Mouse (Mus musculus) embryonic fibroblast, embryonic 13.5 days (primary cell): Measurements from ENCODE around the gene Ccn6. TPM values are rescaled to one million over a fixed set of nuclear protein-coding genes. Genes with fewer than 3 reads are reported as not detected.
"Not testable (repeated sequence)": the region's sequence is repeated elsewhere in the genome, so short reads cannot be mapped to it uniquely, and the experiment has no call there.

Experiments
- H3K27ac ChIP-seq: 2 replicates; pipeline ENCODE4 v1.5.1; 2012; ENCODE audit warnings: low read length, control low read depth, inconsistent platforms; ENCODE audit not compliant: insufficient read depth
- H3K4me1 ChIP-seq: 2 replicates; pipeline ENCODE4 v1.6.1; 2011; ENCODE audit warnings: low read length; ENCODE audit not compliant: control insufficient read depth, insufficient read depth
- H3K4me3 ChIP-seq: 2 replicates; pipeline ENCODE4 v1.5.1; 2011; ENCODE audit warnings: mild to moderate bottlenecking, control low read depth, low read length; ENCODE audit not compliant: insufficient read depth
- CTCF ChIP-seq: IDR thresholded peaks from 2 replicates; pipeline ENCODE4 v1.5.1; 2011; ENCODE audit warnings: mild to moderate bottlenecking, control low read depth, low read length, moderate library complexity, borderline replicate concordance; ENCODE audit not compliant: insufficient read depth
- POLR2A ChIP-seq: IDR thresholded peaks from 2 replicates; pipeline ENCODE4 v1.6.1; 2011; ENCODE audit warnings: low read depth, mild to moderate bottlenecking, control low read depth, low read length, moderate library complexity
- polyA plus RNA-seq: library from polyadenylated mRNA; stranded (reverse); fragments of >200 nt; gene quantifications from 2 replicates; pipeline ENCODE4 v1.2.4, GENCODE M21; 2011; ENCODE audit warnings: low read depth; ENCODE audit not compliant: missing spikeins, insufficient read length

The Ccn6 gene
- not detected in 2 replicates for polyA plus RNA-seq

GRCm38 (mm10) chr10:39163694-39164093 lies at the start of gene Ccn6:
Gene Ccn6, minus strand, starts transcription at chr10:39163794.
- no peak for TF ChIP-seq CTCF
- no peak for TF ChIP-seq POLR2A
- Histone ChIP-seq H3K27ac (no peak within 1 kb of the TSS), H3K4me1 (no peaks in the 10 kb centered on the region), H3K4me3 (no peak within 1 kb of the TSS)

GRCm38 (mm10) chr10:39210031-39210430 lies 46.4 kb upstream of the Ccn6 start:
- Histone ChIP-seq H3K4me1 (no peaks in the 10 kb centered on the region), H3K27ac (no peak overlapping the region), H3K4me3 (no peak overlapping the region)
- TF ChIP-seq CTCF (no peak), POLR2A (no peak)

- Histone ChIP-seq H3K4me3 (no peak overlapping the region), H3K4me1 (no peaks in the 10 kb centered on the region), H3K27ac (no peak overlapping the region)
- TF ChIP-seq POLR2A (no peak), CTCF (no peak)
Observed at GRCm38 (mm10) chr10:39209161-39210025, 45.8 kb upstream of the Ccn6 start.

GRCm38 (mm10) chr10:39208712-39209111 lies 45.1 kb upstream of the Ccn6 start:
- no peak for TF ChIP-seq POLR2A
- TF ChIP-seq CTCF: no peak
- Histone ChIP-seq H3K4me3 (no peak overlapping the region), H3K4me1 (no peaks in the 10 kb centered on the region), H3K27ac (no peak overlapping the region)

- TF ChIP-seq POLR2A: no peak
- no peak for TF ChIP-seq CTCF
- no peak overlapping the region for H3K27ac ChIP-seq
- no peaks in the 10 kb centered on the region for H3K4me1 ChIP-seq
- H3K4me3 ChIP-seq: no peak overlapping the region
Observed at GRCm38 (mm10) chr10:39207310-39207855, 43.8 kb upstream of the Ccn6 start.

- no peak overlapping the region for H3K27ac ChIP-seq
- no peaks in the 10 kb centered on the region for H3K4me1 ChIP-seq
- no peak for TF ChIP-seq CTCF
- TF ChIP-seq POLR2A: no peak
- H3K4me3 ChIP-seq: no peak overlapping the region
Observed at GRCm38 (mm10) chr10:39202490-39202889, 38.9 kb upstream of the Ccn6 start.

GRCm38 (mm10) chr10:39198216-39198615 lies 34.6 kb upstream of the Ccn6 start:
- not testable (repeated sequence) for H3K4me3 ChIP-seq, H3K4me1 ChIP-seq, H3K27ac ChIP-seq

GRCm38 (mm10) chr10:39192673-39193072 lies 29.1 kb upstream of the Ccn6 start:
- TF ChIP-seq CTCF (no peak), POLR2A (no peak)
- H3K27ac ChIP-seq: no peak overlapping the region
- H3K4me3 ChIP-seq: no peak overlapping the region
- no peaks in the 10 kb centered on the region for H3K4me1 ChIP-seq

GRCm38 (mm10) chr10:39185545-39185906 lies 21.9 kb upstream of the Ccn6 start:
- TF ChIP-seq POLR2A (no peak), CTCF (no peak)
- no peak overlapping the region for H3K27ac ChIP-seq

GRCm38 (mm10) chr10:39184864-39185544 lies 21.4 kb upstream of the Ccn6 start:
- Histone ChIP-seq H3K27ac (no peak overlapping the region), H3K4me1 (no peaks in the 10 kb centered on the region), H3K4me3 (no peak overlapping the region)
- TF ChIP-seq CTCF (no peak), POLR2A (no peak)

More at GRCm38 (mm10) chr10:39185545-39185906, 21.9 kb upstream of the Ccn6 start:
- H3K4me1 ChIP-seq: no peaks in the 10 kb centered on the region
- H3K4me3 ChIP-seq: no peak overlapping the region
